Mouse (Mus musculus): ENCODE measurements at regions not wholly inside any gene's neighbourhood (a gene's known extent, or its start where the extent isn't known, plus 50 kb on each side); places are given as distances from the start of the nearest gene placed in this dataset.

GRCm38 (mm10) chr11:19533701-19534100 lies 390.5 kb upstream of the Spred2 start:
- TF ChIP-seq EP300 (IDR thresholded peaks at IDR 0.05; ENCODE audit: insufficient read depth, low read depth, low read length) (no peak), POLR2A (IDR thresholded peaks at IDR 0.05; ENCODE audit: insufficient read depth, low read depth, low read length) (no peak)
